Mouse (Mus musculus) hindbrain, embryonic 11.5 days (tissue): ENCODE data around the gene Efnb1. TPM values are rescaled to one million over a fixed set of nuclear protein-coding genes. Genes with fewer than 3 reads are reported as not detected.
A peak's percentile ranks its signal among the peaks of the same experiment; 100 is the strongest.

ENCODE experiments used
- ATAC-seq: fragments of 200-750 bp; cut with Nextera tagmentation; 2 replicates; pipeline ENCODE4 v1.8.0; 2017; ENCODE audit warnings: mild to moderate bottlenecking, moderate TSS enrichment, moderate library complexity; ENCODE audit not compliant: low FRiP score
- DNase-seq: peaks from one replicate; pipeline ENCODE4 v3.0.0-alpha.2; 2015; ENCODE audit warnings: low spot score
- H3K27ac ChIP-seq: fragments of 300-500 bp; sonication (generic); 2 replicates; pipeline ENCODE4 v1.5.1; 2014; ENCODE audit warnings: mild to moderate bottlenecking, low read depth, low read length
- H3K27me3 ChIP-seq: fragments of 300-500 bp; sonication (generic); 2 replicates; pipeline ENCODE4 v1.6.1; 2014; ENCODE audit warnings: mild to moderate bottlenecking, low read length, moderate library complexity, mixed read lengths; ENCODE audit not compliant: control insufficient read depth, insufficient read depth
- H3K36me3 ChIP-seq: fragments of 300-500 bp; sonication (generic); 2 replicates; pipeline ENCODE4 v1.6.1; 2014; ENCODE audit warnings: mild to moderate bottlenecking, low read length, moderate library complexity, mixed read lengths; ENCODE audit not compliant: control insufficient read depth, insufficient read depth
- H3K4me1 ChIP-seq: fragments of 300-500 bp; sonication (generic); replicated peaks from 2 replicates; pipeline ENCODE4 v1.6.1; 2014; ENCODE audit warnings: low read length, mixed read lengths; ENCODE audit not compliant: control insufficient read depth, insufficient read depth
- H3K4me2 ChIP-seq: fragments of 300-500 bp; sonication (generic); replicated peaks from 2 replicates; pipeline ENCODE4 v1.6.1; 2014; ENCODE audit warnings: mild to moderate bottlenecking, low read depth, low read length
- H3K4me3 ChIP-seq: fragments of 300-500 bp; sonication (generic); 2 replicates; pipeline ENCODE4 v1.5.1; 2014; ENCODE audit warnings: low read depth, low read length
- H3K9ac ChIP-seq: fragments of 300-500 bp; sonication (generic); 2 replicates; pipeline ENCODE4 v1.6.1; 2014; ENCODE audit warnings: low read depth, low read length
- H3K9me3 ChIP-seq: fragments of 300-500 bp; sonication (generic); 2 replicates; pipeline ENCODE4 v1.6.1; 2016; ENCODE audit warnings: low read length; ENCODE audit not compliant: control insufficient read depth
- WGBS: fragments of 180-500 bp; shearing (Covaris S2); extraction: QIAGEN DNeasy Blood & Tissue Kit; methylation state at CpG from one replicate; pipeline ENCODE4 v1.1.7; 2014; 5-methylcytosine and 5-hydroxymethylcytosine counted together
- polyA plus RNA-seq: library from polyadenylated mRNA; unstranded; fragments of >200 nt; fragmentation: Nextera tagmentation; extraction: Ambion mirVana; gene quantifications from 2 replicates; pipeline ENCODE4 v1.2.1, GENCODE M21; 2014

The Efnb1 gene
- polyA plus RNA-seq, 1 experiment from 2014 or later = 35.5 TPM

DNA sequence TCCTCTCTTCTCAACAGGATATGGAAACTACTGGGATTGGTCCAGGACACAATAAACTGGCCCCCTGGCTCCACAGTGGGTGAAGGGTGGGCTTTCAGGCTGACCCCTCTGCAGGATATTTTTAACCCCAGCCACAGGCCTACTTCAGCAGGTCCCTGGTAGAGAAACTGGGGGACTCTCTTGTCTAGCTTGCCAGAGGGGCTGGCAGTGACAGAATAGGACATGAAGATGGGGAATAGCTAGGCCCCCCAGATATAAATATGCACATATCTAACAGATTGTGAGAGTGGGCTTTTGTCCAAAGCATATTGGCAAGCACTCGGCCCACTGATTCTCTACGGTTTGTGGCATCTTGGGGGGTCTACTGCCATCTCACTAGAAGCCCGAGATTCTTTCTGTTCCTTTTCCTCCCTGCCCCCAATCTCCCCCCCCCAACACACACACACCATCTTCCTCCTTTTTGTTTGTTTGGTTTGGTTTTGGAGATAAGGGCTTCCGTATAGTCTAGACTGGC is 29.0 kb downstream of the Efnb1 start:
- 76% methylated on average over 4 of the region's 4 CpGs for WGBS
- no peak overlapping the region for H3K9ac ChIP-seq
- no peaks in the 10 kb centered on the region for H3K9me3 ChIP-seq
- peaks cover 2% of the 10 kb centered on the region; the same call in 1 of the 2 replicates for H3K27me3 ChIP-seq
- ATAC-seq (no peak), DNase-seq (no peak)
- H3K36me3 ChIP-seq = no peaks in the 10 kb centered on the region
- no peak overlapping the region for H3K4me3 ChIP-seq
- no peaks in the 10 kb centered on the region for H3K4me1 ChIP-seq
- H3K4me2 ChIP-seq = no peak overlapping the region
- H3K27ac ChIP-seq = no peak overlapping the region

DNA sequence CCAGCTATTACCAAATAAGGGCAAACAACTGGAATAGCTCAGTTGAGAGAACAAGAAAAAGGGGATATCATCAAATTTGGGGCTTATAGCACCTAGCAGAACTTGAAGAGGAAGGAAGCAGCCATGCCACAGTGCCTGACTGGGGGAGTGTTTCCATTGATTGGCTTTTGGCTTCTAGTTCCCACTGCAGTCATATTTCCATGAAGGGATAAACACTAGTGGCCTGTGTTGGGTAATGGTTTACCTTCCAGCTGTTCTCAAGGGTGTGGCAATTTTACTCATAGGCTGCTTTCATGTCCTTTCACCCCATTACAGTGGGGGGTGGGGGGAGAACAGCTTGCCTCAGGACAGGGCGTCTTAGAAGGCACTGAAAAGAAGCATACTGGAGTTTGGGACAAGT is 31.1 kb downstream of the Efnb1 start:
- peaks cover 2% of the 10 kb centered on the region; the same call in 1 of the 2 replicates for H3K27me3 ChIP-seq
- no peak overlapping the region for H3K27ac ChIP-seq
- H3K9me3 ChIP-seq = no peaks in the 10 kb centered on the region
- no peak for DNase-seq
- no peak overlapping the region for H3K4me2 ChIP-seq
- H3K4me3 ChIP-seq = no peak overlapping the region
- WGBS = 88% methylated on average over 1 of the region's 1 CpGs
- H3K36me3 ChIP-seq = no peaks in the 10 kb centered on the region
- H3K4me1 ChIP-seq = no peaks in the 10 kb centered on the region
- ATAC-seq = no peak
- H3K9ac ChIP-seq = no peak overlapping the region

DNA sequence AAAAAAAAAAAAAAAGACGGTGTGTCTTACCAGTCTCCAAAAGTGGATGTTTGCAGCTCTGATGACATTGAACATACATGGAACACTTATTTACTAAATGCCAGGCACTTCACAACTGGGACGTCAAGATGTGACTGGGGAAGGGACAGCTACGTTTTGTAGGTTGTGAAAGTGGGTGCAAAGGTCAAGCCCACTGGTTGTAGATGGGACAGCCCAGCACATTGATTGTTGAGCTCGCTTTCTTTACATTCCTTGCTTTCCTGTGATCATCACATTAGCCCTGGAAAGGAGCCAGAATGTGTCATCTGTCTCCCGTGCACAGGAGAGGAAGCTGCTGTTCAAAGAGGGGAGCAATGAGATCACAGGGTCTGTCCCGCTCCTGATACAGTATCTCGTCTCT is 31.6 kb downstream of the Efnb1 start:
- no peaks in the 10 kb centered on the region for H3K36me3 ChIP-seq
- ATAC-seq (no peak), DNase-seq (no peak)
- 67% methylated on average over 7 of the region's 7 CpGs for WGBS
- no peaks in the 10 kb centered on the region for H3K4me1 ChIP-seq
- H3K4me2 ChIP-seq = no peak overlapping the region
- H3K4me3 ChIP-seq = no peak overlapping the region
- H3K9ac ChIP-seq = no peak overlapping the region
- H3K27ac ChIP-seq = no peak overlapping the region
- peaks cover 2% of the 10 kb centered on the region; the same call in 1 of the 2 replicates for H3K27me3 ChIP-seq
- H3K9me3 ChIP-seq = no peaks in the 10 kb centered on the region

- Histone ChIP-seq H3K4me3 (no peak overlapping the region), H3K4me1 (no peaks in the 10 kb centered on the region), H3K9me3 (no peaks in the 10 kb centered on the region), H3K4me2 (no peak overlapping the region), H3K36me3 (no peaks in the 10 kb centered on the region), H3K27me3 (peaks cover 3% of the 10 kb centered on the region), H3K9ac (no peak overlapping the region), H3K27ac (no peak overlapping the region)
- no peak for DNase-seq
- WGBS = 45% methylated on average over 5 of the region's 5 CpGs
- ATAC-seq = no peak
Observed at GRCm38 (mm10) chrX:99172301-99172700, 36.4 kb downstream of the Efnb1 start.

DNA sequence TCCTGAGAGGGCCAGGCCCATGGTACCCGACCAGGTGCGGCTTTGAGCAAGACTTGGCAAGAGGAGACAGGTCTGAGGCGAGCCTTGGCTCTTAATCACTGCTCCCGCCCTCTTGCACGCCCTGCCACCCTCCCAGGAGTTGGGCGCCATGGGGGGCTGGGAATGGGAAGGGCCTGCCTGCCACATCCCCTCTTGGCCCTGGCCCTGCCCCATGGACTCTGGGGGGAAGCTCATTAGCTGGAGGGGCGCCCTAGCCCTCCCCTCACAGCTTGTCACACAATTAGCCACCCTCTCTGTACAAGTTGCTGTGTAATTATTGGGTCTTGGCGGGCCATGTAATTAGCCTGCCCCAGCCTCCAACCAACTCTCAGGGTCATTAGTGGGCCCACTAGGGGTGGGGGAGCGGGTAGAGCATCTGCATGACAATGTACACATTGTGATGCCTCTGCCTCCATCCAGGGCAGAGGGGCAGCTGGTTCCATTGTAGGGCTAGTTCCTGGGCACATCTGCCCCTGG is 49.2 kb downstream of the Efnb1 start:
- no peaks in the 10 kb centered on the region for H3K36me3 ChIP-seq
- DNase-seq = no peak
- peak; percentile 66 for ATAC-seq
- 0 out of 2 replicates have a peak, but pooled peaks cover 2% of the 10 kb centered on the region for H3K4me1 ChIP-seq
- WGBS = 44% methylated on average over 9 of the region's 9 CpGs
- H3K9me3 ChIP-seq = no peaks in the 10 kb centered on the region
- H3K27me3 ChIP-seq = peaks cover 14% of the 10 kb centered on the region; the same call in 1 of the 2 replicates
- no peak overlapping the region for H3K4me3 ChIP-seq
- H3K9ac ChIP-seq = no peak overlapping the region
- no peak overlapping the region for H3K27ac ChIP-seq
- no peak overlapping the region for H3K4me2 ChIP-seq

DNA sequence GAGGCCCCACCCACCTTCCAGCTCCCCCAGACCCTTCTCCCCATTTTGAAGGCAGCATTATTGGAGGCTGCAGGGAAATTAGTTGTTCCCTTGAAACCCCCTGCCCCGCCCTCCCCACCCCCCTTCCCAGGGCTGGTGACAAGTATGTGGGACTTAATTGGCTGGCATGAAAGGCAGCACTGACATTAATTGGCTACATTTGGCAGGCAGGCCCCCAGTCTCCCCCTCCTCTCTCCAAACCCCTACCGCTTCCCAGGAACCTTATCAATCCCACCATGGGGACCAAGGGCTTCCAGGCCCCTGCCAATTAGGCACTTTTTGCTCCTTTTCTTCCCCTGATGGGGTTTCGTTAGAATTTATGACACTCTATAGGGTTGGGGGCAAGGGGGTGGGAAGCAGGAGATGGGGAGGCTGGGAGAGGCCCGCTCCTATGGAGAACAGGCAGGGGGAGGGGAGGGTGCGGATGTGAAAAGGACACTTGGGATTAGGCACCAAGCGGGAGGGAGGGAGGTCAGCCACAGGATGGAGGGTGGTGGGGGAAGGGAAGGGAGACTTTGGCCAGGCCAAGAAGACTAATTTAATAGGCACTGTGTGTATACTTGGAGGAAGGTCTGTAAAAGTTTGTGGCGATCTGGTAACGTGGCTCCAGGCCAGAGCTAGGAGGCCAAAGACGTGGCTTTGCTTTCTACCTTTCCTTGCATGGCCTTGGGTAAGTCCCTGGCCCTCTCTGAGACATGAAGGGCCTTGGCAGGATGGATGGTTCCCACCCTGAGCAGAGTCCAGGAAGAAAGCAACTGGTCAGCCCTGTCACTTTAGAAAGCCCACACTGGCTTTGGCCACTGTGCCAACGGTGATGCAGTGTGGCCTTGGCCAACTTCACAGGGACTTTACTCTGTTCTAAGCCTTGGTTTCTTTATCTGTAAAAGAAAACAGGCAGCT is 50.8 kb downstream of the Efnb1 start:
- WGBS = 43% methylated on average over 9 of the region's 10 CpGs
- Histone ChIP-seq H3K9ac (no peak overlapping the region), H3K36me3 (no peaks in the 10 kb centered on the region), H3K4me2 (no peak overlapping the region), H3K4me3 (no peak overlapping the region), H3K4me1 (0 out of 2 replicates have a peak, but pooled peaks cover 2% of the 10 kb centered on the region), H3K27ac (no peak overlapping the region), H3K9me3 (no peaks in the 10 kb centered on the region), H3K27me3 (peaks cover 13% of the 10 kb centered on the region; the same call in 1 of the 2 replicates)
- ATAC-seq (peak; percentile 54), DNase-seq (peak; percentile 9)

GRCm38 (mm10) chrX:99191441-99192087 is 55.6 kb downstream of the Efnb1 start:
- WGBS = 70% methylated on average over 10 of the region's 10 CpGs
- 0 out of 2 replicates have a peak, but pooled peaks cover under 1% of the 10 kb centered on the region for H3K4me1 ChIP-seq
- peaks cover 14% of the 10 kb centered on the region; the same call in 1 of the 2 replicates for H3K27me3 ChIP-seq
- H3K9me3 ChIP-seq = no peaks in the 10 kb centered on the region
- no peak for ATAC-seq
- no peak for DNase-seq
- H3K27ac ChIP-seq = no peak overlapping the region
- no peak overlapping the region for H3K4me2 ChIP-seq
- H3K4me3 ChIP-seq = no peak overlapping the region
- no peaks in the 10 kb centered on the region for H3K36me3 ChIP-seq
- H3K9ac ChIP-seq = no peak overlapping the region

- Histone ChIP-seq H3K4me3 (no peak overlapping the region), H3K9me3 (no peaks in the 10 kb centered on the region), H3K27ac (no peak overlapping the region), H3K4me1 (no peaks in the 10 kb centered on the region), H3K27me3 (peaks cover 5% of the 10 kb centered on the region; the same call in 1 of the 2 replicates), H3K36me3 (no peaks in the 10 kb centered on the region), H3K9ac (no peak overlapping the region), H3K4me2 (no peak overlapping the region)
- 23% methylated on average over 7 of the region's 9 CpGs for WGBS
- peak; percentile 33 for DNase-seq
- no peak for ATAC-seq
Observed at GRCm38 (mm10) chrX:99196910-99197309, 61.0 kb downstream of the Efnb1 start.
